Mouse (Mus musculus) ES-E14 (cell line): ENCODE results near the gene Plce1.

ENCODE experiments used
- CHD2 ChIP-seq: IDR thresholded peaks from 2 replicates; pipeline ENCODE4 v1.6.1; 2014; ENCODE audit warnings: mild to moderate bottlenecking, low read depth, low read length, inconsistent platforms
- HCFC1 ChIP-seq: IDR thresholded peaks from 2 replicates; pipeline ENCODE4 v1.6.1; 2012; ENCODE audit warnings: low read length, inconsistent platforms, borderline replicate concordance; ENCODE audit not compliant: insufficient read depth
- MAFK ChIP-seq: IDR thresholded peaks from 2 replicates; pipeline ENCODE4 v1.6.1; 2014; ENCODE audit warnings: mild to moderate bottlenecking, low read depth, low read length, inconsistent platforms; ENCODE audit not compliant: insufficient read depth
- ZC3H11A ChIP-seq: IDR thresholded peaks from 2 replicates; pipeline ENCODE4 v1.6.1; 2012; ENCODE audit warnings: low read depth, mild to moderate bottlenecking, inconsistent platforms, low read length, borderline replicate concordance
- ZNF384 ChIP-seq: IDR thresholded peaks from 2 replicates; pipeline ENCODE4 v1.6.1; 2012; ENCODE audit warnings: low read depth, low read length, inconsistent platforms

GRCm38 (mm10) chr19:38567331-38567730 is 86.4 kb downstream of the Plce1 start:
- TF ChIP-seq ZC3H11A: no peak
- TF ChIP-seq HCFC1: no peak
- no peak for TF ChIP-seq CHD2
- TF ChIP-seq MAFK: no peak
- no peak for TF ChIP-seq ZNF384
